Mouse (Mus musculus) midbrain, postnatal 0 days (tissue): ENCODE measurements at regions not wholly inside any gene's neighbourhood (a gene's known extent, or its start where the extent isn't known, plus 50 kb on each side); places are given as distances from the start of the nearest gene placed in this dataset.

ENCODE experiments used
- ATAC-seq: fragments of 200-750 bp; cut with Nextera tagmentation; 2 replicates; pipeline ENCODE4 v1.8.0; 2017; ENCODE audit warnings: moderate number of reproducible peaks, mild to moderate bottlenecking, moderate TSS enrichment, moderate library complexity; ENCODE audit not compliant: low FRiP score
- DNase-seq: peaks from one replicate; pipeline ENCODE4 v3.0.0-alpha.2; 2015; ENCODE audit warnings: low spot score
- H3K27ac ChIP-seq: fragments of 300-500 bp; sonication (generic); 2 replicates; pipeline ENCODE4 v1.5.1; 2014; ENCODE audit warnings: low read depth, mild to moderate bottlenecking, low read length, mixed read lengths
- H3K27me3 ChIP-seq: fragments of 300-500 bp; sonication (generic); 2 replicates; pipeline ENCODE4 v1.6.1; 2014; ENCODE audit warnings: low read length, control low read depth, mixed read lengths; ENCODE audit not compliant: insufficient read depth
- H3K36me3 ChIP-seq: fragments of 300-500 bp; sonication (generic); 2 replicates; pipeline ENCODE4 v1.6.1; 2014; ENCODE audit warnings: low read length, control low read depth, mixed read lengths; ENCODE audit not compliant: insufficient read depth
- H3K4me1 ChIP-seq: fragments of 300-500 bp; sonication (generic); 2 replicates; pipeline ENCODE4 v1.6.1; 2014; ENCODE audit warnings: mild to moderate bottlenecking, control low read depth, antibody characterized with exemption, low read length, mixed read lengths; ENCODE audit not compliant: insufficient read depth
- H3K4me2 ChIP-seq: fragments of 300-500 bp; sonication (generic); 2 replicates; pipeline ENCODE4 v1.6.1; 2014; ENCODE audit warnings: low read depth, mild to moderate bottlenecking, low read length, mixed read lengths; ENCODE audit not compliant: poor library complexity, severe bottlenecking
- H3K4me3 ChIP-seq: fragments of 300-500 bp; sonication (generic); 2 replicates; pipeline ENCODE4 v1.5.1; 2014; ENCODE audit warnings: low read depth, mild to moderate bottlenecking, low read length, moderate library complexity
- H3K9ac ChIP-seq: fragments of 300-500 bp; sonication (generic); replicated peaks from 2 replicates; pipeline ENCODE4 v1.6.1; 2014; ENCODE audit warnings: mild to moderate bottlenecking, low read length, moderate library complexity, mixed read lengths; ENCODE audit not compliant: poor library complexity, severe bottlenecking
- H3K9me3 ChIP-seq: fragments of 300-500 bp; sonication (generic); 2 replicates; pipeline ENCODE4 v1.6.1; 2016; ENCODE audit warnings: low read length, control low read depth
- CTCF ChIP-seq: IDR thresholded peaks from 2 replicates; pipeline ENCODE4 v1.5.1; 2016; ENCODE audit warnings: antibody characterized with exemption, mild to moderate bottlenecking
- WGBS: fragments of 180-500 bp; shearing (Covaris S2); extraction: QIAGEN DNeasy Blood & Tissue Kit; methylation state at CpG from one replicate; pipeline ENCODE4 v1.1.7; 2014; 5-methylcytosine and 5-hydroxymethylcytosine counted together

- H3K36me3 ChIP-seq, result no peaks in the 10 kb centered on the region
- no peak overlapping the region for H3K27ac ChIP-seq
- WGBS, result 44% methylated on average over 2 of the region's 2 CpGs
- no peaks in the 10 kb centered on the region for H3K4me1 ChIP-seq
- H3K4me2 ChIP-seq, result no peak overlapping the region
- ATAC-seq (0 out of 2 replicates have a peak, but pooled peaks have one; percentile 56), DNase-seq (no peak)
- H3K4me3 ChIP-seq, result no peak overlapping the region
- TF ChIP-seq CTCF, result no peak
- no peaks in the 10 kb centered on the region for H3K27me3 ChIP-seq
- no peaks in the 10 kb centered on the region for H3K9me3 ChIP-seq
- no peak overlapping the region for H3K9ac ChIP-seq
These were observed 85.6 kb upstream of the Abcb5 start for GRCm38 (mm10) chr12:119051692-119052379.

- Histone ChIP-seq H3K9me3 (no peaks in the 10 kb centered on the region), H3K27me3 (no peaks in the 10 kb centered on the region), H3K4me2 (no peak overlapping the region), H3K4me3 (no peak overlapping the region), H3K27ac (no peak overlapping the region), H3K36me3 (no peaks in the 10 kb centered on the region), H3K4me1 (no peaks in the 10 kb centered on the region), H3K9ac (no peak overlapping the region)
- DNase-seq, result no peak
- TF ChIP-seq CTCF, result no peak
- WGBS, result 96% methylated on average over 3 of the region's 3 CpGs
- ATAC-seq, result no peak
These were observed 72.1 kb upstream of the Abcb5 start for GRCm38 (mm10) chr12:119038306-119038705.

- WGBS, result 77% methylated on average over 4 of the region's 4 CpGs
- no peak for TF ChIP-seq CTCF
- no peaks in the 10 kb centered on the region for H3K9me3 ChIP-seq
- no peak for ATAC-seq
- H3K27ac ChIP-seq, result no peak overlapping the region
- H3K4me2 ChIP-seq, result no peak overlapping the region
- H3K4me3 ChIP-seq, result no peak overlapping the region
- H3K27me3 ChIP-seq, result no peaks in the 10 kb centered on the region
- no peaks in the 10 kb centered on the region for H3K36me3 ChIP-seq
- H3K9ac ChIP-seq, result no peak overlapping the region
- no peaks in the 10 kb centered on the region for H3K4me1 ChIP-seq
- DNase-seq, result no peak
These were observed 68.6 kb upstream of the Abcb5 start for GRCm38 (mm10) chr12:119034828-119035227.

GRCm38 (mm10) chr12:119028711-119029110 is 62.5 kb upstream of the Abcb5 start:
- no peak overlapping the region for H3K9ac ChIP-seq
- H3K27me3 ChIP-seq, result no peaks in the 10 kb centered on the region
- no peak overlapping the region for H3K4me2 ChIP-seq
- H3K4me3 ChIP-seq, result no peak overlapping the region
- no peaks in the 10 kb centered on the region for H3K9me3 ChIP-seq
- H3K36me3 ChIP-seq, result no peaks in the 10 kb centered on the region
- no peak for TF ChIP-seq CTCF
- DNase-seq (no peak), ATAC-seq (no peak)
- H3K27ac ChIP-seq, result no peak overlapping the region
- no peaks in the 10 kb centered on the region for H3K4me1 ChIP-seq
- WGBS, result 79% methylated on average over 2 of the region's 2 CpGs

- Histone ChIP-seq H3K4me1 (no peaks in the 10 kb centered on the region), H3K27me3 (no peaks in the 10 kb centered on the region), H3K36me3 (no peaks in the 10 kb centered on the region), H3K27ac (no peak overlapping the region), H3K9ac (no peak overlapping the region), H3K9me3 (no peaks in the 10 kb centered on the region), H3K4me3 (no peak overlapping the region), H3K4me2 (no peak overlapping the region)
- 89% methylated on average over 2 of the region's 2 CpGs for WGBS
- DNase-seq (no peak), ATAC-seq (no peak)
- no peak for TF ChIP-seq CTCF
These were observed 61.9 kb upstream of the Abcb5 start for GRCm38 (mm10) chr12:119028161-119028560.

- no peak overlapping the region for H3K27ac ChIP-seq
- WGBS, result 65% methylated on average over 4 of the region's 4 CpGs
- TF ChIP-seq CTCF, result no peak
- H3K4me1 ChIP-seq, result no peaks in the 10 kb centered on the region
- DNase-seq (no peak), ATAC-seq (no peak)
- H3K27me3 ChIP-seq, result no peaks in the 10 kb centered on the region
- no peak overlapping the region for H3K4me3 ChIP-seq
- no peaks in the 10 kb centered on the region for H3K36me3 ChIP-seq
- H3K4me2 ChIP-seq, result no peak overlapping the region
- H3K9me3 ChIP-seq, result no peaks in the 10 kb centered on the region
- no peak overlapping the region for H3K9ac ChIP-seq
These were observed 61.5 kb upstream of the Abcb5 start for GRCm38 (mm10) chr12:119027701-119028100.
